Mouse (Mus musculus): ENCODE measurements around the gene Cul7. TPM values are rescaled to one million over a fixed set of nuclear protein-coding genes. Genes with fewer than 3 reads are reported as not detected.

The Cul7 gene
- total RNA-seq, 2 experiments from 2014 or later: 2.9 to 5.6 TPM

DNA sequence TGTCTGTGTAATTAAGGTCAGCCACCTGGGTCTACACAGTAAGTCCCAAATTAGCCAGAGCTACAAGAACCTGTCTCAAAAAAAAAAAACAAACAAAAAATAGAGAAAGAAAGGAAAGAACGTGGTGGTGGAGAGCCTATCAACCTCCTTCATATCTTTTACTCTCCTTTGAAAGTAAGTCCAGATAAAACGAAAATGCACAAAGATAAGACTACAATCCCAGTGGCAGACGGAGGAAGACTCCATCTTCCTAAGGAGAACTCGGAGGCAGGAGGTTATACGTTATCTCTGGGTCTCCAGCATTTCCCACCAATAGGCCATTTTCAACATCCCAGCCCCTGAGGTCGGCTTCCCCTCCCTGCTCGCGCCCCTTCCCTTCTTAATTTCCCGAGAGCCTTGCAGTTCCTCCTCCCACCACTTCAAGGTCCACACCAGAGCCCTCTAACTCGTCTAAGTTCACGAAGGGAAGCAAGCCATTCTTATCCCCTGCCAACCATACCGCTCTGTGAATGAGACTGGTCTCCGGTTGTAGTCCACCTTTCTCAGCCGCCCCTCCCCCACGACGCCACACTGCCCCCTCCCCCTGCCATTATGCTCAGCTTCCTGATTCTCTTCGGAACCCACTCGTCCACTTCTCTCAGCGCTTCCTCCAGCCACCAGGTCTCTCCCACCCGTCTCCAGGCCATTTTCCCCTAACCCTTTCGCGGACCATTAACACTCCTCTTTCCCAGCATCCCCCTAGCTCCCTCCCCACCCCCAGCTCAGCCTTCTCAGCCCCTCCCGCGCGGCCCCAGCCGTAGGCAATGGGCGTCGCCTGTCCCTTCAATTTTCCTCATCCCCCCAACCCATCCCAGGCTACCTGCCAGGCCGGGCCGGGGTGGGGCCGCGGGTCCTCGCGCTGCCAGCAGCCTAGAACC is 30.0 kb downstream of the Cul7 start:
- peak; percentile 56 for TF ChIP-seq CTCF (IDR thresholded peaks at IDR 0.05)
- intact Hi-C loops (cut with DNase I): loop anchor here (2.0 to 5.0 kb wide), 2 partner anchors 33 to 72 kb away; partner anchors contain the start of genes Cnpy3, Klc4 and Mrpl2

DNA sequence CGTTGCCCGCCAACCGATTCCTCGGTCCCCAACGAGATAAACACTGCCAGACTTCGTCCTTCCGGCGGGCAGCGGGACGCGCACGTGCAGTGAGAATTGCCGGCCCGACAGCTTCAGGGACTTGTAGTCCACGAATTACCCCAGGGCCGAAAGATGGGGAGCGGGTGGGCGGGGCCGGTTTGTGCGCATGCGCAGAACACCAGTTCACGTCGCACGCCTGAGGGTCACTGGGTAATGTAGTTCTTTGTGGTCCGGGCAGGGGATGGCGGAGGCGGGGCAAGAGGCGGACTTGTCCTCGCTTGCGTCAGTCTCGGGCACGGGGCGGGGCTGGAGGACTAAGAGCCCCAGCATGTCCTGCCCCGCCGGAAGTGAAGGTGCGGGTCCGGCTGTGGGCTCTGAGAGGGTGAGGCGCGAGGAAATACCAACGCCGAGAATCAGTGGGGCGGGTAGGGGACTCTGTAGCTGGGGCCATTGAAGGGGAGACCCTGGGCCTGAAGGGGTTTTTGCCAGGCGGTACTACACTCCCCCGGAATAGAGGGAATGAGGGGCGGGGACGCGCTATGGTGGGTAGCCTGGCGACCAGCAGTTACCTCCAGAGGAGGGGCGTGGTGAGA is 30.7 kb downstream of the Cul7 start, which contains the start of gene Klhdc3:
Klhdc3 (minus strand) TSS at position 155 of the 614 bp plus-strand sequence.
- Histone ChIP-seq H3K27ac (peak within 1 kb of the TSS; percentile 96), H3K4me3 (peak within 1 kb of the TSS; percentile 77)
- peak; percentile 99 for DNase-seq
- TF ChIP-seq CTCF (IDR thresholded peaks at IDR 0.05): no peak
- intact Hi-C loops (cut with DNase I): loop anchor here (1.0 to 5.0 kb wide), 3 partner anchors 24 to 71 kb away; partner anchors contain the start of genes Cnpy3, Klc4, Mrpl2 and Ppp2r5d

More for the DNA sequence above, 30.0 kb downstream of the Cul7 start:
- H3K27ac ChIP-seq: peak overlapping the region; percentile 96
- peak overlapping the region; percentile 77 for H3K4me3 ChIP-seq
- DNase-seq: peak; percentile 74

DNA sequence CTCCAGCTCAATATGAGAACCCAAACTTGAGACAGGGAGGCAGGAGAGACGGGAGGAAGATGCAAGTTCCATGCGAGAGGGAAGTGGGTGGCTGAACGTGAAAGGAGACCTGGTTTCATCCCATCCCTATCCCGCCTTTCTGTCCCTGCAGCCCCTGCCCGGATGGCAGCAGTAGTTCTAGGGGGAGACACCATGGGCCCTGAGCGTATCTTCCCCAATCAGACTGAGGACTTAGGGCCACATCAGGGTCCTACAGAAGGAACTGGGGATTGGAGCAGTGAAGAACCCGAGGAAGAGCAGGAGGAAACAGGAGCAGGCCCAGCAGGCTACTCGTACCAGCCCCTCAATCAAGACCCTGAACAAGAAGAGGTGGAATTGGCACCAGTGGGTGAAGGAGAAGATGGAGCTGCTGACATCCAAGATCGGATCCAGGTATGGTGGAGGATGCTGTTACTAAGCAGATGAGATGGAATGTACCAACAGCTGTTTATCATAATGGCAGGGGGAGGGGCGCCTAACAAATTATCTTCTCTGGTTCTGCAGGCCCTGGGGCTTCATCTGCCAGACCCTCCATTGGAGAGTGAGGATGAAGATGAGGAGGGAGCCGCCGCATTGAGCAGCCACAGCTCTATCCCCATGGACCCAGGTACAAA is 31.5 kb downstream of the Cul7 start:
- intact Hi-C loops (cut with DNase I): loop anchor here (1.0 to 5.0 kb wide), 3 partner anchors 24 to 71 kb away; partner anchors contain the start of genes Cnpy3, Klc4, Mrpl2 and Ppp2r5d
- Histone ChIP-seq H3K4me3 (peak overlapping the region; percentile 77), H3K27ac (peak overlapping the region; percentile 92)
- no peak for DNase-seq
- no peak for TF ChIP-seq CTCF (IDR thresholded peaks at IDR 0.05)

DNA sequence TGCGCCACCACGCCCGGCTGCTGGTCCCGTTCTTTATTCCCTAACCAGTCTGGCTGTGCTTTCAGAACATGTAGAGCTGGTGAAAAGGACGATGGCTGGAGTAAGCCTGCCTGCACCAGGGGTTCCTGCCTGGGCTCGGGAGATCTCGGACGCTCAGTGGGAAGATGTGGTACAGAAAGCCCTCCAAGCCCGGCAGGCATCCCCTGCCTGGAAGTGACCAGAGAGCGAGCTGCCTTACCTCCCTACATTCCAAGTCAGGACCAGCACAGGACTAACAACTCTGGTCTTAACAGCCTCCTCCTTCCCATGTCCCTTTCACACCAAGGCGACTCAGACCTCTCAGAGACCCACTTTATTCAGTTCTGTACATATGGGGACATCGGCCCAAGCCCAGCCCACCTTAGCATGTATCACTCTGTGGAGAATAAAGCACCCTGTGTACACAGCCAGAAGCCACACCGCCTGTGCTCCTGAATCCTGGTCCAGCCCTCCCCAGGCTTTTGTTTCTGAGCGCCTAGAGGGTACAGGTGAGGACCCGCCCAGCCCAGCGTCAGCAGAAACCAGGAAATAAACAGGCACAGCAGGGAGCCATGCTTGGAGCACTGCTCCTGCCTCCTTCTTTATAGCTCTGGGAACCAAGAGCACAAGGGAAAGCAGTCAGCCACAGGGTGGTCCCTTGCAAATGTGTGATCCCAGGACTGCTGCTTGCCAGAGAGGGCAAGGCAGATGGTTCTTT is 32.7 kb downstream of the Cul7 start:
- no peak overlapping the region for H3K4me3 ChIP-seq
- TF ChIP-seq CTCF (IDR thresholded peaks at IDR 0.05): no peak
- no peak overlapping the region for H3K27ac ChIP-seq
- intact Hi-C loops (cut with DNase I): loop anchor here (5.0 kb wide), 1 partner anchor 69 kb away; the partner anchor contains the start of gene Cnpy3
- no peak for DNase-seq

DNA sequence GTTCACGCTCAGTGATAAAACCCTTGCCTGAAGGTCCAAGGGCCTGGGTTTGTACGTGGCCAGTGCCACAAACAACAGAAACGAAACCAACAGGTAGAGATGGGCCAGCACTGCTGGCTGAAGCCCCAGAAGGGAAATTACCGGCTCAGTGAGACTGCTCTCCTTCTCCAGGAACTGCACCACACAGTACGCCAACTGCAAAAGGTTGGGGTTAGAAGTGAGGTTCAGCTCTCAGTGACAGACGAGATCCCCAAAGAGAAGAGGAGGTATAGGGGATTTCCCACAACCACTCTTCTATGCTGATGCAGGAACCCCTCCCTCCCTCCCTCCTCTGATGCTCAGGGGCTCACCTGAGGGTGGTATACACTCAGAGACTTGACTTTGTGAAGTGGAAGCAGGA is 35.8 kb downstream of the Cul7 start:
- no peak for DNase-seq
- no peak for TF ChIP-seq CTCF (IDR thresholded peaks at IDR 0.05)
- Histone ChIP-seq H3K27ac (no peak overlapping the region), H3K4me3 (no peak overlapping the region)
- intact Hi-C loops (cut with DNase I): no loop called here

DNA sequence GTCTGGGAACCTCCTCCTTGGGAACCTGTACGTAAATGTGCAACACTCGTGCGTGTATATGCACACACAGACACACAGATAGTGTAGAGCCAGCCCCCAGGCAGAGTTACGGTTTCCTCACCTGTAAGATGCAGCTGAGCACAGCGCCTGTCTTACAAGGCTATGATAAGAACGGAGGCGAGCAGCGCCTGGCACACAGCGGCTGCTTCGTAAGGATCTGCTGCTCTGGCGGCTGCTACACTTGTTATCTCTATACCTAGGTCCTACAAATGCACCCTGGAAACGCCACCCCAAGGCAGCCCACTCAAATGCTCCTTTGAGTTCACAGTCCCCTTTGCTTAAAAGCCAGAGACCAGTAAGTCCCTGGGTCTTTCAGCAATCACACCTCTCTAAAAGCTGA is 40.5 kb downstream of the Cul7 start:
- DNase-seq: no peak
- intact Hi-C loops (cut with DNase I): no loop called here
- no peak overlapping the region for H3K4me3 ChIP-seq
- TF ChIP-seq CTCF (IDR thresholded peaks at IDR 0.05): no peak
- H3K27ac ChIP-seq: no peak overlapping the region

DNA sequence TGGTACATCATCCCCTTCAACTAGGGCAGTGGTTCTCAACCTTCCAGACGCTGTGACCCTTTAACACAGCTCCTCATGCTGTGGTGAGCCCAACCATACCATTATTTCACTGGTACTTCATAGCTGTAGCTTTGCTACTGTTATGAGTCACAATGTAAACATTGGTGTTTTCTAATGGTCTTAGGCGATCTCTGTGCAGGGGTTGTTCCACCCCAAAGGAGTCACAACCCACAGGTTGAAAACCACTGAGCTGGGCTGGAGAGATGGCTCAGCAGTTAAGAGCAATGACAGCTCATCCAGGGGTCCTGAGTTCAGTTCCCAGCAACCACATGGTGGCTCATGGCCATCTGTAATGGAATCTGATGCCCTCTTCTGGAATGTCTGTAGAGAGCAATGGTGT is 41.3 kb downstream of the Cul7 start:
- no peak for DNase-seq
- intact Hi-C loops (cut with DNase I): no loop called here
- no peak overlapping the region for H3K4me3 ChIP-seq
- no peak for TF ChIP-seq CTCF (IDR thresholded peaks at IDR 0.05)
- H3K27ac ChIP-seq: no peak overlapping the region

DNA sequence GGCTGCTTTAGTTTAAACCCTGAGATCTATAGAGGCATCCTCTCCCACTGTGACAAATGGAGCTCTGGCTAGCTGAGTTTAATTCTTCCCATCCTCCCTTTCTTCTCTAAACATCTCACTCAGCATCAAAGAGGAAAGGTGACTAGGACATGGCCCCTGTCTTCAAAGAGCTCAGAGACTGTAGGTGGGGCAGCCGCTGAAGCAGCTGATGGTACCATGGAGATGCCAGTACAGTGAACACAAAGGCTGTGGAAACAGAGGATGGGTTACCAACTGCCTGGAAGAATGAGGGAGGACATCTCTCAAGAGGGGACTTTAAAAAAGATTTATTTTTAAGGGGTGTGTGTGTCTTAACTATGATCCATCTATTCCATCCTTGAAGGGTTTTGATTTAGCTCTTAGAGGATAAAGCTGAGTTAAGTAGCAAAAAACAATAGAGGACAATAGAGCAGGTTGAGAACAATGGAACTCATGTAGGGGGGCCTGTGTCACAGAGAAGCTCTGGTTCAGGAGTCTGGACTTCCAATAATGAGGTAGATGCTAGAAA is 44.5 kb downstream of the Cul7 start:
- no peak for TF ChIP-seq CTCF (IDR thresholded peaks at IDR 0.05)
- intact Hi-C loops (cut with DNase I): no loop called here

DNA sequence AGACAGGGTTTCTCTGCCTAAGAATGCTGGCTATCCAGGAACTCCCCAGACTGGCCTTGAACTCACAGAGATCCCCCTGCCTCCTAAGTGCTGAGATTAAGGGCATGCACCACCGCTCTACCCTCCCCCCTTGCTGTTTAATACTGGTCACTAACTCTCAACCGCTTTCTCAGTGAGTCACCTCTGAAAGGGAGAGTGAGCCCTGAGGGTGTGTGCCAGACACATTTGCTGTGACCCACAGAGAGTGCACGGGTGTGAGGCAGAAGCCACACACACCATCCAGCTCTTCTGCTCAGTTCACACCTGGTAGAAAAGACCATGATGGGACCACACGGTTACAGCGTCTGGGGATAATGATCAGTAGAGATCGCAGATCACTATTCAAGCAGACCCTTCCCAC is 48.4 kb downstream of the Cul7 start:
- no peak for TF ChIP-seq CTCF (IDR thresholded peaks at IDR 0.05)
- no peak for DNase-seq
- intact Hi-C loops (cut with DNase I): no loop called here
- Histone ChIP-seq H3K4me3 (no peak overlapping the region), H3K27ac (no peak overlapping the region)

More for the DNA sequence above, 44.5 kb downstream of the Cul7 start:
- Histone ChIP-seq H3K4me3 (no peak overlapping the region), H3K27ac (no peak overlapping the region)
- no peak for DNase-seq

DNA sequence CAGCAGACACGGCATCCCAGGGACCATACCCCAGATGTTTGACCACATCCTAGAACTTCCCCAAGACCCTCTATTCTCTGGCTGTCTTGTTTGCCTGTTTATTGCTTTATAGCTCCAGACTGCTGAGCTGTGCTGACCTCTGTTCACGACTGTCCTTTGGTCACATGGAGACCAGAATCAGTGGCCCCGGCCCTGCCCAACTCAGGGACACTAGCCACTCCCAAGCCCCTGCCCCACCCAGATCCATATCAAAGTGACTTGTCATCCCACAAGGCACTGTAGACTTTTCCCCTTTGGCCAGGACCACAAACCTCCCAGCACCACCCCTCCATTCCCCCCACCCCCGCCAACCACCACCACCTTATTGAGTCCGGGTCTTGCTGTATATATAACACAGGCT is 49.1 kb downstream of the Cul7 start:
- intact Hi-C loops (cut with DNase I): no loop called here
- DNase-seq: no peak
- Histone ChIP-seq H3K4me3 (no peak overlapping the region), H3K27ac (no peak overlapping the region)
- no peak for TF ChIP-seq CTCF (IDR thresholded peaks at IDR 0.05)

DNA sequence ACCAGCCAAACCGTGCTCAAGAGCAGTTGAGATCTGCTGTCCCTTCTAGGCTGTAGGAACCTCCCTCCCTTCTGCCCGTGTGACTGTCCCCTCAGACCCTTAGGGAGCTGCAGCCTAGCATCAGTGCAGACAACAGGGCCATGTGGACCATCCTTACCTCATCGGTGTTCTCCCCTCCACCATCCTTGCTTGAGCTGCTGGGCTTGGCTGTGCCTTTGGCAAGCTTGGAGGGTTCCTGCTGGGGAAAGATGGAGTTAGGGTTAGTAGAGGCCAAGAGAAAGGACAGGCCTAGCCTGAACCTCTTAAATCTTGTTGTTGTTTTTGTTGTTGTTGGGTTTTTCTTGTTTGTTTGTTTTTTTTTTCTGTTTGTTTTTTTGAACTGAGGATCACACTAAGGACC is 49.8 kb downstream of the Cul7 start:
- Histone ChIP-seq H3K27ac (no peak overlapping the region), H3K4me3 (no peak overlapping the region)
- TF ChIP-seq CTCF (IDR thresholded peaks at IDR 0.05): no peak
- DNase-seq: no peak
- intact Hi-C loops (cut with DNase I): loop anchor here (10.0 kb wide), 1 partner anchor 145 kb away; the partner anchor contains the start of gene Srf

Data from gastrocnemius, adult 2 months (tissue).